Mouse (Mus musculus) kidney, postnatal 0 days (tissue): Measurements from ENCODE around the gene Mthfd1l. TPM values are rescaled to one million over a fixed set of nuclear protein-coding genes. Genes with fewer than 3 reads are reported as not detected.

ENCODE experiments used
- ATAC-seq: fragments of 200-750 bp; cut with Nextera tagmentation; replicated peaks from 2 replicates; pipeline ENCODE4 v1.8.0; 2017; ENCODE audit warnings: low read depth, moderate number of reproducible peaks, moderate TSS enrichment, moderate library complexity; ENCODE audit not compliant: low FRiP score
- DNase-seq: peaks from one replicate; pipeline ENCODE4 v3.0.0-alpha.2; 2016; ENCODE audit warnings: low spot score
- H3K27ac ChIP-seq: fragments of 300-500 bp; sonication (generic); 2 replicates; pipeline ENCODE4 v1.5.1; 2014; ENCODE audit warnings: mild to moderate bottlenecking
- H3K27me3 ChIP-seq: fragments of 300-500 bp; sonication (generic); 2 replicates; pipeline ENCODE4 v1.6.1; 2014; ENCODE audit warnings: low read length, mixed read lengths; ENCODE audit not compliant: insufficient read depth
- H3K36me3 ChIP-seq: fragments of 300-500 bp; sonication (generic); 2 replicates; pipeline ENCODE4 v1.6.1; 2014; ENCODE audit warnings: low read length, mixed read lengths; ENCODE audit not compliant: insufficient read depth
- H3K4me1 ChIP-seq: fragments of 300-500 bp; sonication (generic); replicated peaks from 2 replicates; pipeline ENCODE4 v1.6.1; 2014; ENCODE audit warnings: antibody characterized with exemption, low read length, mixed read lengths; ENCODE audit not compliant: insufficient read depth
- H3K4me2 ChIP-seq: fragments of 300-500 bp; sonication (generic); 2 replicates; pipeline ENCODE4 v1.6.1; 2014; ENCODE audit warnings: mild to moderate bottlenecking, low read length, moderate library complexity, mixed read lengths
- H3K4me3 ChIP-seq: fragments of 300-500 bp; sonication (generic); replicated peaks from 2 replicates; pipeline ENCODE4 v1.5.1; 2014; ENCODE audit warnings: low read depth, low read length
- H3K9ac ChIP-seq: fragments of 300-500 bp; sonication (generic); 2 replicates; pipeline ENCODE4 v1.6.1; 2014; ENCODE audit warnings: low read depth, low read length
- H3K9me3 ChIP-seq: fragments of 300-500 bp; sonication (generic); replicated peaks from 2 replicates; pipeline ENCODE4 v1.6.1; 2016; ENCODE audit warnings: low read length, inconsistent platforms, mixed read lengths
- CTCF ChIP-seq: IDR thresholded peaks from 2 replicates; pipeline ENCODE4 v1.5.1; 2016; ENCODE audit warnings: antibody characterized with exemption, low read depth, mild to moderate bottlenecking, moderate library complexity
- WGBS: fragments of 180-500 bp; shearing (Covaris S2); extraction: QIAGEN DNeasy Blood & Tissue Kit; methylation state at CpG from one replicate; pipeline ENCODE4 v1.1.7; 2014; 5-methylcytosine and 5-hydroxymethylcytosine counted together
- polyA plus RNA-seq: library from polyadenylated mRNA; unstranded; fragments of >200 nt; fragmentation: Nextera tagmentation; extraction: Ambion mirVana; gene quantifications from 2 replicates; pipeline ENCODE4 v1.2.1, GENCODE M21; 2015

The Mthfd1l gene
- polyA plus RNA-seq, 1 experiment from 2014 or later = 9.1 TPM

DNA sequence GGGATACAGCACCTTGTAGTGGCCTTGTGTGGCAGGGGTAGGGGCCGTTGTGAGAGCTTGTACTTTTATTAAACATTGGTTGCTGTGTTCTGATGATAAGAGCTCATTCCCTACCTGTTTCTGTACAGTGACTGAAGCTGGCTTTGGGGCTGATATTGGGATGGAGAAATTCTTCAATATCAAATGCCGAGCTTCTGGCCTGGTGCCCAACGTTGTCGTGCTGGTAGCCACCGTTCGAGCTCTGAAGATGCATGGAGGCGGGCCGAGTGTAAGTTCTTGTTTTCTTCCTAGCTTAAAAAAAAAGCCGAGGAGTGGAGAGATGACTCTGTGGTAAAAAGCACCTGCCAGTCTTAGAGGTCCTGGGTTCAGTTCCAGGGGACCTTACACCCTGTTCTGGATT, 110.7 kb downstream of the Mthfd1l start:
- WGBS = 89% methylated on average over 9 of the region's 9 CpGs
- H3K4me3 ChIP-seq = no peak overlapping the region
- no peak overlapping the region for H3K27ac ChIP-seq
- H3K27me3 ChIP-seq = no peaks in the 10 kb centered on the region
- ATAC-seq (no peak), DNase-seq (no peak)
- no peak overlapping the region for H3K4me2 ChIP-seq
- 0 out of 2 replicates have a peak, but pooled peaks cover 3% of the 10 kb centered on the region for H3K4me1 ChIP-seq
- no peak for TF ChIP-seq CTCF
- H3K36me3 ChIP-seq = no peaks in the 10 kb centered on the region
- H3K9me3 ChIP-seq = no peaks in the 10 kb centered on the region
- H3K9ac ChIP-seq = no peak overlapping the region

DNA sequence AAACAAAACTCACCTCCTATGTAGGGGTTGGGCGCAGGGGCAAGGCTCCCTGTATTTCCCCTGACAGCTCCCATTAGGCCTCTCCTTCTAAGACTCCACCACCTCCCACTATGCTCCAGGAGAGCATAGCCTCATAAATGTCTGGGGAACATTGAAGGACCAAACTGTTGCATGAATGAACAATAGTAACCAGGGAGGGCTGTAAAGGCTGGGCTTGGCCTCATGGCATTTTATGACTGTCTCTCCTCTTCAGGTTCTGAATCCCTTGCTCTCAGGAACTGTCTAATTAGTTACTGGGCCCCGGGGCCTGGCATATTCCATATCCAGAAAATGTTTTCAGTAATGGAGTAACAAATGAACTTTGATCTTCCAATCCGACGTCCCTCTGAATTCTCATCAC, 112.0 kb downstream of the Mthfd1l start:
- Histone ChIP-seq H3K9me3 (no peaks in the 10 kb centered on the region), H3K4me1 (no peaks in the 10 kb centered on the region), H3K27ac (no peak overlapping the region), H3K27me3 (no peaks in the 10 kb centered on the region), H3K4me2 (no peak overlapping the region), H3K9ac (no peak overlapping the region), H3K36me3 (no peaks in the 10 kb centered on the region), H3K4me3 (no peak overlapping the region)
- 70% methylated on average over 4 of the region's 4 CpGs for WGBS
- DNase-seq = no peak
- ATAC-seq = no peak
- TF ChIP-seq CTCF = no peak

DNA sequence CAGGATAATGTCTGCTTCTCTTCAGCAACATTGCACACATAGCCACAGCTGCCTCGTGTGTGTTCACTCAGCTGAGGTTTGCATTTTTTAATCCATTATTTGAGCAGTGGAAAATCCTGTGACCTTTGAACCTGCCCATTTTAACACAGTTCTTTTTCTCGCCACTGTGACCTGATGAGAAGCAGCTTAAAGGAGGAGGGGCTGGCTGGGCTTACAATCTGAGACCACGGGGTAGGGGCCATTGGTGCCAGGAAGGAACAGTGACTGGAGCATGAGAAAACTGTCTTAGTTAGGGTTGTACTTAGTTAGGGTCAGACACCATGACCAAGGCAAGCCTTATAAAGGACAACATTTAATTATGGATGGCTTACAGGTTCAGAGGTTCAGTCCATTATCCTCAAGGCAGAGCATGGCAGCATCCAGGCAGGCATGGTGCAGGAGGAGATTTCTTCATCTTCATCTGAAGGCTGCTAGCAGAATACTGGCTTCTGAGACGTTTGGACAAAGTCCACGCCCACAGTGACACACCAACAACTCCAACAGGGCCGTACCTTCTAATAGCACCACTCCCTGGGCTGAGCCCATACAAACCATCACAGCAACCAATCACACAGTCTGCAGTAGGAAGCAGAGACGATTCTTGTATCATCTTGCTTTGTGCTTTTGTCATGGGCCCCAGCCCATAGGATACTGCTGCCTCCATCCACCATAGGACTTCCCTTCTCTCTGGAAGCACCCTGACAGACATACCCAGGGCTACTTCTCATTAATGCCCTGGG, 112.6 kb downstream of the Mthfd1l start:
- ATAC-seq = no peak
- H3K4me2 ChIP-seq = no peak overlapping the region
- H3K9ac ChIP-seq = no peak overlapping the region
- WGBS = 58% methylated on average over 7 of the region's 7 CpGs
- H3K4me3 ChIP-seq = no peak overlapping the region
- no peaks in the 10 kb centered on the region for H3K4me1 ChIP-seq
- H3K27ac ChIP-seq = no peak overlapping the region
- TF ChIP-seq CTCF = no peak
- no peak for DNase-seq
- H3K9me3 ChIP-seq = no peaks in the 10 kb centered on the region
- H3K36me3 ChIP-seq = no peaks in the 10 kb centered on the region
- no peaks in the 10 kb centered on the region for H3K27me3 ChIP-seq

DNA sequence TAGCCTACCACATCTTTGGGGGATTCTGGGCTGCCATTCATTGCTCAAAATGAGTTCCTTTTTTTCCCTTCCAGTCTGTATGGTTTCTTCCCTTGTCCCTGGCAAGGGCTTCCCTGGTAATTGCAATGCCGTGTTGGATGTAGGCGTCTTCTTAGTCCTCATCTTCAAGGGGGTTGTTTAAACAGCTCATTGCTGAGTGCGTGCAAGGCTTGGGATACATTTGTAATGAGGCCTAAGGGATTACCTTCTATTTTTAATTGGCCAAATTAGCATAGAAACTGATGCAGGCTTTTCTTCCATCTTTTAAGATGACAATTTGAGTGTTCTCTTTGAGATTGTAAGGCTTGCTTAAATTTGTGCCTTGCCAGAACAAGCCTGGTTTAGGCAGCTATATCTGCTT, 114.6 kb downstream of the Mthfd1l start:
- no peak overlapping the region for H3K4me2 ChIP-seq
- H3K36me3 ChIP-seq = no peaks in the 10 kb centered on the region
- no peaks in the 10 kb centered on the region for H3K4me1 ChIP-seq
- no peak overlapping the region for H3K27ac ChIP-seq
- H3K9me3 ChIP-seq = no peaks in the 10 kb centered on the region
- DNase-seq (no peak), ATAC-seq (no peak)
- WGBS = 93% methylated on average over 3 of the region's 3 CpGs
- no peaks in the 10 kb centered on the region for H3K27me3 ChIP-seq
- H3K9ac ChIP-seq = no peak overlapping the region
- no peak for TF ChIP-seq CTCF
- no peak overlapping the region for H3K4me3 ChIP-seq

DNA sequence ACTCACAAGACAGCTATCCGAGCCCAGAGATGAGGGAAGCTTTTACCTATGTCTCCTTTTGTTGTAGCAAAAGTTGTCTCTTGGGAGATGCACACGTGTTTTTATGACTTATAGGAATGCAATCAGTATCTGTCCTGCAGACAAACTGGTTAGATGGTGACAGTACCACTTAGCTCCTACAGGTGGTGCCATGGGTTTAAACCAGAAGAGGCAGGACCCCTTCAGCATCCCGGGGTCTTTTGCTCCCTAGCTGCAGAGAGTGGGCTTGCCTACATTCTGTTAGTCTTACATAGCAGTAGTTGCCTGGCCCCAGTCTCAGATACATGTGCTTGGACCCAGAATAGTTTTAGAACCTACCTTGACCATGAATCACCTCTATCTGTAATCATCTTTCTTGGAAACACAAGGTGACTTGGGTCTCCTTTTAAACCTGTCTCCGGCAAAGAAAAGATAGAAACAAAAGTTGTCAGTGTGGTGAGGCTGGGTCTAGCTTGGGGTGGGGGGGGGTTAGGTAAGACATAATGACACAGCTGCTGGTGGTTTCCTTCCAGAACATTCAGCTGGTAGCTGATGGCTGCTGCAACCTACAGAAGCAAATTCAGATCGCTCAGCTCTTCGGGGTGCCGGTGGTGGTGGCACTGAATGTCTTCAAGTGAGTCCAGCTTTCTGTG, 116.0 kb downstream of the Mthfd1l start:
- H3K27ac ChIP-seq = no peak overlapping the region
- H3K27me3 ChIP-seq = no peaks in the 10 kb centered on the region
- peak; percentile 85 for DNase-seq
- H3K4me3 ChIP-seq = no peak overlapping the region
- no peak overlapping the region for H3K9ac ChIP-seq
- peak; percentile 80 for TF ChIP-seq CTCF
- 77% methylated on average over 7 of the region's 7 CpGs for WGBS
- no peaks in the 10 kb centered on the region for H3K9me3 ChIP-seq
- no peaks in the 10 kb centered on the region for H3K4me1 ChIP-seq
- no peak overlapping the region for H3K4me2 ChIP-seq
- no peaks in the 10 kb centered on the region for H3K36me3 ChIP-seq
- no peak for ATAC-seq

DNA sequence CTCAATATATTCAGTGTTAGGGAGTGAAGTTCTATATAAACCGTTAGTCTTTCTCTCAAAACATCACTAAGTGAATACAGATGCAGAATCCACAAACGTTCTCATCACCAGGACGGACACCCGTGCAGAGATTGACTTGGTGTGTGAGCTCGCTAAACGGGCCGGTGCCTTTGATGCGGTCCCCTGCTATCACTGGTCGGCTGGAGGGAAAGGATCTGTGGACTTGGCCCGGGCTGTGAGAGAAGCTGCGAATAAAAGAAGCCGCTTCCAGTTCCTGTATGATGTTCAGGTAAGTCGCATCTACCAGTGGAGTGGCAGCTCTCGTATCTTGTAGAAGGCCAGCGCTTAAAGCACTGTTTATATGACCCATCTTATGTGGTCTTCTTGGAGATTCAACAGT, 117.0 kb downstream of the Mthfd1l start:
- 91% methylated on average over 15 of the region's 15 CpGs for WGBS
- no peak for TF ChIP-seq CTCF
- ATAC-seq = no peak

More for the DNA sequence above, 117.0 kb downstream of the Mthfd1l start:
- no peak overlapping the region for H3K27ac ChIP-seq
- no peak for DNase-seq
- H3K4me1 ChIP-seq = no peaks in the 10 kb centered on the region
- no peaks in the 10 kb centered on the region for H3K9me3 ChIP-seq
- H3K4me2 ChIP-seq = no peak overlapping the region
- no peak overlapping the region for H3K4me3 ChIP-seq
- H3K36me3 ChIP-seq = no peaks in the 10 kb centered on the region
- H3K27me3 ChIP-seq = no peaks in the 10 kb centered on the region
- no peak overlapping the region for H3K9ac ChIP-seq
